Mouse (Mus musculus) adrenal gland, postnatal 14 days (tissue): ENCODE results near the gene Dnah8. TPM values are rescaled to one million over a fixed set of nuclear protein-coding genes. Genes with fewer than 3 reads are reported as not detected.

Experiments used
- DNase-seq: peaks from one replicate; pipeline ENCODE4 v3.0.0; 2021; ENCODE audit warnings: mixed read lengths
- total RNA-seq: library from RNA; stranded (reverse); gene quantifications from 2 replicates; pipeline ENCODE4 v1.2.3, GENCODE M21; 2021

Gene Dnah8
- total RNA-seq, 1 experiment from 2014 or later = 1.3 TPM

GRCm38 (mm10) chr17:30663170-30663569, 39.0 kb downstream of the Dnah8 start:
- DNase-seq = no peak

- no peak for DNase-seq
Observed at GRCm38 (mm10) chr17:30664856-30665255, 40.7 kb downstream of the Dnah8 start.

GRCm38 (mm10) chr17:30672556-30672955, 48.4 kb downstream of the Dnah8 start:
- DNase-seq = no peak

DNA sequence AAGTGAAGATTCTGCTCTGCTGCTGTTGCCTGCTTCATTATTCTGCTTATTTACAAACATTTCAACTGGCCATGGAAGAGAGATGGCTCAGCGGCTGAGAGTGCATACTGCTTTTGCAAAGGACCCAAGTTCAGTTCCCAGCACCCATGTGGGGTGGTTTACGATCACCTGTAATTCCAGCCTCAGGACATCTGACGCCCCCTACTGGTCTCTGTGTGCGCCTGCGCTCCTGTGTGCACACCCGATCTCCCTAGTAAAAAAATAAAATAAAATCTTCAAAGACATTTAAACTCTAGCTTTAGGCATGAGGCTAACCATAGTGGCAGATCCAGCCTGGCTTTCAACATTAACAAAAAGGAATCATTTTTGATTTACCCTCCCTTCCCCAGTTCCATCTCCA, 48.9 kb downstream of the Dnah8 start:
- DNase-seq = no peak

DNA sequence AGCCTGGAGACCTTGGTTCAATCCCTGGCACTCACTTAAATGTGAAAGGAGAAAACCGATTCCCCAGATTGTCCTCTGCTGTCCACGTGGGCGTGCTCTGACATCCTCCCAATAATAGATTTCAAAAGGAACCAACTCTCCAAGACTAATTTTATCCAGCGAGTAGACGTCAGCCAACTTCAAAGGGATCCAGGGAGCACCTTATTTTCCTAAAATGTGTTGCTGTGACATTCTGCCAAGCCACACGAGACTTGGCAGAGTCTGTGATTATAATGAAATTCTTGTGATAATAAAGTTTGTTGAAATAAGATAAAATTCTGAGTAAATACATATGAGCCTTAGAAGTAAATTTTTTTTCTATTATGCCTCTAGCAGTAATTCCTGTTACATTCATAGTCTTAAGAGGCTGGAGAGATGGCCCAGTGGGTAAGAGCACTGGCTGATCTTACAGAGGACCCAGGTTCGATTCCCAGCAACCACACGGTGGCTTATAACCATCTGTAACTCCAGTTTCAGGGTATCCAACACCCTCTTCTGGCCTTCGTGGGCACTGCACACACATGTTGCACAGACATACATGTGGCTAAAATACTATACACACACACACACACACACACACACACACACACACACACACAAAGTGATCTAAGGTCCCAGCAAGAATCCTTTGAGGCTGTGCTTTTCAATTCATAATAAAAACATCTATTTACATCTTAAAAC, 51.0 kb downstream of the Dnah8 start:
- DNase-seq = no peak

DNA sequence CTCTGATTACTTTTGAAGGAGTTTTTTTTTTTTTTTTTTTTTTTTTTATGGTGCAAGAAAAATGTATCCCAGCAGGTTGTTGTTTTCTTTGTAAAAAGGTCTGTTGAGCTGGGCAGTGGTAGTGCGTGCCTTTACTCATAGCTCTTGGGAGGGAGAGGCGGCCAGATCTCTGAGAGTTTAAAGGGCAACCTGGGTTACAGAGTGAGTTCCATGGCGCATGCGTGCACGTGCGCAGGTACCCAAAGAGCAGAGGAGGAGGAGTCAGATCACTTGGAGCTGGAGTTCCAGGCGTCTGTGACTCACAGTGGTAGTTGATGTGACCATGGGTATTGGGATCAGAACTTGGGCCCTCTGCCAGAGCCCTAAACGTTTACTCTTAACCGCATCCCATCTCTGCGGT, 54.4 kb downstream of the Dnah8 start:
- DNase-seq = no peak

DNA sequence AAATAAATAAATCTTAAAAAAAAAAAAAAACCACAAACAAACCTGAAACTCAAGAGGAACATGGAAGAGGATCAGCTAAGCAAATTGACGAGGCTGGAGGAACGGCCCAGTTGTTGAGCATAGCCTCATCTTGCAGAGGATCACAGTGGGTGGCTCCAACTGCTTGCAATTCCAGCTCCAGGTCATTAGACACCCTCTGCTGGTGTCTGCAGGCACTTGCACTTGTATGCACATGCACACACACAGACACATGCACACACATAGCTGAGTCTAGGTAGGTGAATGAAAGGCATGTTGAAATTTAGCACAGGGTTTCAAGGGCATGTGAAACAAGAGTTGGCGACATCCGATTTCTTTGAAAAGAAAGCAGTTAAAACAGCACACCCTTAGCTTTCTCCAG, 55.5 kb downstream of the Dnah8 start:
- no peak for DNase-seq

DNA sequence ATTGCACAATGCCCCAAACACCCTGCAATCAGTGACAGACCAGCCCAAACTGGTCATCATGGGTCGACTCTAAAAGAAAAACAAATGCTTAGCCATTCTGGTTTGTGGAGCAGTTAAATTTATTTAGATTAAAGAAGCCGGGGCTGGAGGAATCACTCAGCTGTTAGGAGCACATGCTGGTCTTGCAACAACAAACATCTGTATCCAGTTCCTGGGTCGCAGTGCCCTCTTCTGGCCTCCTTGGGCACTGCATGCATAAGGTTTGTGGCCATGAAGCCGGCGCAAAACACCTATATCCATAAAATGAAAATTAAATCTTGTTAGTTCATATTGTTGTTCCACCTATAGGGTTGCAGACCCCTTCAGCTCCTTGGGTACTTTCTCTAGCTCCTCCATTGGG, 57.5 kb downstream of the Dnah8 start:
- DNase-seq = peak; percentile 73

GRCm38 (mm10) chr17:30690181-30690580, 66.0 kb downstream of the Dnah8 start:
- no peak for DNase-seq

- no peak for DNase-seq
Observed at GRCm38 (mm10) chr17:30691481-30691880, 67.3 kb downstream of the Dnah8 start.

DNA sequence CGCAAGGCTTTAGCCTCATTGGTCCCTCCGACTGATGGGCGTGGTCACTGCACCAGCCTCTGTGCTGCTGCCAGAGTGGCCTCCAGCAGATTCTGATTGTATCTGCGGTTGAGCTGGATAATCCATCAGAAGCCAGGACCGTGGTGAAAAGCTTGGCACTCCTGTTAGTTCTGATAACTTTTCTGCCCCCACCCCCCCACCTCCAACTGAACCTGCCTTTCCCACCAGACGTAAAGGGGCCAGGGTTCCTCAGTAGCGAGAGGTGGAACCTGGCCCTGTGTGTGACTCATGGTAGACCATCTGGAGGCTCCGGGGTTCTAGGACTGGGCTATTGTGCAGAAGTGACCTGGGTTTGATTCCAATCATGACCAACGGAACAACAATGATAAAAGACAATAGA, 70.1 kb downstream of the Dnah8 start:
- DNase-seq = no peak

GRCm38 (mm10) chr17:30714732-30715131, 90.6 kb downstream of the Dnah8 start:
- DNase-seq = peak; percentile 15

DNA sequence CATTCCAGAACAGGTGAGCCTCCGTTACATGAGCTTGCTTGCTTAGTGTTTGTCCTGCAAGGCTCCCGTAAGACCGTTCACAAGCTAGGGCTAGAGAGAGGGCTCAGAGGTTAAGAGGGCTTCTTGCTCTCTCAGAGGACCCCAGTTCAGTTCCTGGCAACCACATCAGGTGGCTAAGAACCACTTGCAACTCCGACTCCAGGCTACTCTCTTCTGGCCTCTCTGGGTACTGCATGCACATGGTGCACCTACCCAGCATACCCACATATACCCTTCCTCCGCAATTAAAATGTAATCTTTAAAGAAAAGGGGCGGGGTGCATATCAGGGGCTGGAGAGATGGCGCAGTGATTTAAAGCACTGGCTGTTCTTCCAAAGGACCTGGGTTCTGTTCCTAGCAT, 94.0 kb downstream of the Dnah8 start:
- no peak for DNase-seq

GRCm38 (mm10) chr17:30719031-30719430, 94.9 kb downstream of the Dnah8 start:
- no peak for DNase-seq

DNA sequence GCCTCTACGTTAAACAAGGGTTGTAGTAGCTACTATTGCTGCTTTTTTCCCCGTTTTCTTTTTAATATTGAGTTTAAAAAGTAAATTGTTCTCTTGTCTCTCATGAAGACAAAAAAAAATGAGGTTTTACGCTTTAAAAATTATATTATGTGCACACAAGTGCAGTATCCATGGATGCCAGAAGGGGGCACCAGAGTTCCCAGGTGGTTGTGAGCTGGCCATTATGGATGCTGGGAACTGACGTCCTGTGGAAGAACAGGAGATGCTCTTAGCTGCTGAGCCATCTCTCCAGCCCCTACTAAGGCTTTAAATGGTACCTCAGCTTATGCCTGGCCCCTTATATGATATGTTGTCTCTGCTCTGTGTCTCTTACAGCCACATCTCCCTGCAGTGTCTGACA, 103.6 kb downstream of the Dnah8 start:
- no peak for DNase-seq

DNA sequence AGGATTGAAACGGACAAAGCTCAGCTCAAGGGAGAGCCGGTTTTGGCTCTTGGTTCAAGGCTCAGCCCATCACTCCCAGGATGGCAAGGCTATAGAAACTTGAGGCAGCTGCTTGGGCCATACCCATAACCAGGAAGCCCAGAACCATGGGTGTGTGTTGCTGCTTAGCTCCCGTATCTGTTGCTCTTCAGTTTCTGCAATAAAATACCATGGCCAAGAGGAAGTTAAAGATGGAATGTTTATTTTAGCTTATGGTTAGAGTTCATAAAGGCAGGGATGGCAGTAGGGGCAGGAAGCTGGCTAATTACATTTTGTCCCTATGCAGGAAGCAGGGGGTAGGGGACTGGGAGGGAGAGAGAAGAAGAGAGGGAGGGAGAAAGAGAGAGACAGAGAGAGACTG, 108.6 kb downstream of the Dnah8 start:
- DNase-seq = no peak

DNA sequence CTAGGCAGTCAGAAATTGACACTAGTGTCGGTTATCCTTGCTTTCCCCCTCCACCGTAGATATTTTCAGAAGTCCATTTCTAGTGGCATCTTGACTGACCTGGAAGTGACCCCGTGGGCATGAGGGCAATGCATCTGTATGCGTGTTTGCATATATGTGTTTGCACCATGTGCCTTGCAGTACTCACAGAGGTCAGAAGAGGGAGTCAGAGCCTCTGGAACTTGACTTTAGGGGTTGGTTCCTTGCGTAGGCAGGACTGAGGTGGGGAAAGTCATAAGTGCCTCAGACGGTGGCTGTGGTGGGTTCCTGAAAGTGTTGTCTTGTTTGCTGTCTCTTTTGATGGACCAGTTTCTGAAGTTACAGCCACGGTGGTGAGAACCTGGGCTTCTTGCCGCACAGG, 110.6 kb downstream of the Dnah8 start:
- DNase-seq = no peak

DNA sequence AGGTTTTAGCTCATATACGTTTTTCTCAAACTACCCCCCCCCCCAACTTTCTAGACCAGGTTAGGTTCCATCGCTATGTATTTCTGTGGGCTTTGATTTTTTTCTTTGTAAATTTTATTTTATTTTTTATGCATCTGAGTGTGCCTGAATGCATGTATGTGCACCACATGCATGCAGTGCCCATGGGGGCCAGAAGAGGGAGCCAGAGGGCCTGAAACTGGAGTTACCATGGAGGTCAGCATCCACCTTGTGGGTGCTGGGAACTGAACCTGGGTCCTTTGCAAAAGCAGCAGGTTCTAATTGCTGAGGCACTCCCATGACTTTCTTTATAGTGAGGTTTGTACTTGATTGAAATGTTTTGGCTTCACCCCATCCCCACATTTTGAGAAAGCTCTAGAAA, 111.3 kb downstream of the Dnah8 start:
- DNase-seq = no peak

DNA sequence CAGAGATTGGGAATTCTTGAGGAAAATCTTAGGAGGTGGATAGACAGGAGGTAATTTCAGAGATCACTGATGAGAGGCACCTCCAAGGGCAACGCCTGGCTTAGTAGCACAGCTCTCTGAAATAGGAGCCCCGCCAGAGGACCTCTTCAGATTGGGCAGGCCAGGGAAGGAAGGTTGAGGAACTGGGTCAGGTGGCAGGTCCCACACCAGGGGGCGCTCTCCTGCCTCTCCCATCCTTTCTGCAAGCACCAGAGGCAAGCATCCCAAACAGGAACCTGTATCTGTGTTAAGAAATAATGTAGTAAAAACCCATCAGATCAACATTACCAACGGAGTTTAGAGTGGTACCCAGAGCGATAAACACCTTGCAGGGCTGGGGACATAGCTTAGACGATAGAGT, 113.6 kb downstream of the Dnah8 start:
- peak; percentile 69 for DNase-seq

GRCm38 (mm10) chr17:30739769-30740168, 115.6 kb downstream of the Dnah8 start:
- DNase-seq = no peak

- no peak for DNase-seq
Observed at GRCm38 (mm10) chr17:30743947-30744346, 119.8 kb downstream of the Dnah8 start.

DNA sequence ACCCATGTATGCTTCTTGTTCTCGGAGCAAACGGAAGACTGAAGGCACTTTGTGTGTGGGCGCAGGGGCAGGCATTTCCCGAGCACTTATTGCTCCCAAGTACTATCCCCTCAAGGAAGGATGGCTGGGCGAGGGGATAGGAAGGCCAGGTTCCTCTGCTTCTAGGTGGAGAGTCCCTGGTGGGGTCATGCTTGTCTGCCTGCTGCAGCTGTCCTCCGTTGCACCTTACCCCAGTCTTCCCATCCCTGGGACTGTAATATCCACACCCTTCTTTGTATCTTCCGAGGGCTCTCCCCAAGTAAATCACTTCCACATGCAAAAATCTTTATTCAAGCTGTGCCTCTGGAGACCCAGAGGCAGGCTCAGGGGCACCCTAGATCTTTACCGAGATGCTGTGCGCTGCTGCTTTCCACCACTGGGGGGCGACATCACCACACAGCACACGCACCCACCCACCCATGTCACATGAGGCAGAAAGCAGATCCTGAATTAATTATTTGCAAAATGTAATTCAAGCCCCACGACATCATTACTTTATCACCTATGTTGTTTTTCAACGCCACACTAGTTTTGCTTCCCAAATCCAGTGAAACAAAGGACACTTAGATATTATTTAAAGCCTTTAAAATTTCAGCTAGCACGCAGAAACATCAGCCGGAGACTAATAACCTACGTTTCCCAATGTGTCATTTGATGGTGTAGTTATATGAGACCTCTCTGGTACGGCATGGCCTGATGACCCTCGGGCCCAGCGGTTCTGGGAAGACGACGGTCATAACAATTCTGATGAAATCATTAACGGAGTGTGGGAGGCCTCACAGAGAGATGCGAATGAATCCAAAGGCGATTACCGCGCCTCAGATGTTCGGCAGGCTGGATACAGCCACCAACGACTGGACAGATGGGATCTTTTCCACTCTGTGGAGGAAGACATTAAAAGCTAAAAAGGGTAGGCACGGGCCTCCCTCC, 122.2 kb downstream of the Dnah8 start:
- DNase-seq = peak; percentile 66

DNA sequence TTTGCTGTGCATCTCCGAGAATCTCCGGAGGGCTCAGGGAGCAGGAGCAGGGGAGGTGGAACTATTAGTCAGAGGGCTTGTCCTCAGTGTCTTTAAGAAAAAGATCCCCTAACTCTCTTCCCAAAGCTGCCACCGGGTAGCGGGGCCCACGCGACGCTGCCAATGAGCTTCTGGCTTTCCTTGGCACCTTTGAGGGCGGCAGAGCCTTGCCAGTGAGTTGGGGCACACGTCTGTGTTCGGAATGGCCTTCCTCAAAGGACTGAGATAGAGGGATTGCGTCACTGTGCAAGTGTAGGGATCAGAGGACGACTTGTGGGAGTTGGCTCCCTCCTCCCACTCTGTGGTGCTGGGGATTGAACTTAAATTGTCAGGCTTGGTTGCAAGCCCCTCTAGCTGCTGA, 125.2 kb downstream of the Dnah8 start:
- no peak for DNase-seq

- DNase-seq = no peak
Observed at GRCm38 (mm10) chr17:30750269-30750668, 126.1 kb downstream of the Dnah8 start.
